Mouse (Mus musculus) CH12.LX (cell line): Measurements from ENCODE around the gene Tnfrsf12a. TPM values are rescaled to one million over a fixed set of nuclear protein-coding genes. Genes with fewer than 3 reads are reported as not detected.

Experiments
- DNase-seq: peaks from one replicate; pipeline ENCODE4 v3.0.0-alpha.2; 2013; ENCODE audit errors: extremely low read depth
- H3K27ac ChIP-seq: 2 replicates; pipeline ENCODE4 v1.5.1; 2012; ENCODE audit warnings: low read depth, mild to moderate bottlenecking, control low read depth, moderate library complexity; ENCODE audit not compliant: insufficient read depth
- H3K27me3 ChIP-seq: replicated peaks from 2 replicates; pipeline ENCODE3; 2012; ENCODE audit warnings: inconsistent platforms
- H3K36me3 ChIP-seq, 2 experiments: replicated peaks in 1 of 2; 2 replicates each; pipeline versions ENCODE3 to v1.6.1; 2012; ENCODE audit warnings: inconsistent platforms in 1 of 2, low read length in 1 of 2, mild to moderate bottlenecking in 1 of 2, mixed read lengths in 1 of 2, moderate library complexity in 1 of 2; ENCODE audit not compliant: control insufficient read depth in 1 of 2, insufficient read depth in 1 of 2
- H3K4me1 ChIP-seq, 2 experiments: 2 replicates each; pipeline ENCODE4 v1.6.1; 2012; ENCODE audit warnings: inconsistent platforms in 1 of 2, moderate library complexity in 1 of 2; ENCODE audit not compliant: insufficient read depth in 2 of 2, control insufficient read depth in 1 of 2
- H3K4me2 ChIP-seq: 2 replicates; pipeline ENCODE4 v1.6.1; 2012; ENCODE audit warnings: low read depth, mild to moderate bottlenecking, control low read depth; ENCODE audit not compliant: poor library complexity, insufficient read depth, severe bottlenecking
- H3K4me3 ChIP-seq, 3 experiments: fragments of 150-350 bp in 1 of 3; sonication (generic) in 1 of 3; replicated peaks in 1 of 3; 2 replicates each; pipeline versions ENCODE3 to v1.5.1; 2011 to 2012; ENCODE audit warnings: low read depth in 2 of 3, low read length in 2 of 3, mild to moderate bottlenecking in 2 of 3, moderate library complexity in 2 of 3, control low read depth in 1 of 3, improper control_type of control experiment in 1 of 3, inconsistent platforms in 1 of 3, mixed read lengths in 1 of 3; ENCODE audit not compliant: poor library complexity in 1 of 3
- H3K79me2 ChIP-seq: replicated peaks from 2 replicates; pipeline ENCODE4 v1.6.1; 2012; ENCODE audit warnings: mild to moderate bottlenecking, moderate library complexity; ENCODE audit not compliant: control insufficient read depth, poor library complexity, insufficient read depth, severe bottlenecking; ENCODE audit errors: extremely low read depth
- H3K9ac ChIP-seq: 2 replicates; pipeline ENCODE4 v1.6.1; 2012; ENCODE audit warnings: low read depth, mild to moderate bottlenecking, control low read depth, moderate library complexity; ENCODE audit not compliant: insufficient read depth
- H3K9me3 ChIP-seq: replicated peaks from 2 replicates; pipeline ENCODE3; 2012; ENCODE audit warnings: low read length, inconsistent platforms, mixed read lengths
- CTCF ChIP-seq, 2 experiments: IDR thresholded peaks in 1 of 2; conservative IDR thresholded peaks in 1 of 2; 2 replicates each; pipeline ENCODE4 v1.5.1; 2011 to 2012; ENCODE audit warnings: low read depth in 2 of 2, low read length in 2 of 2, improper control_type of control experiment in 1 of 2, inconsistent platforms in 1 of 2, mild to moderate bottlenecking in 1 of 2, moderate library complexity in 1 of 2
- HCFC1 ChIP-seq: IDR thresholded peaks from 2 replicates; pipeline ENCODE4 v1.6.1; 2012; ENCODE audit warnings: low read depth, mild to moderate bottlenecking, inconsistent platforms, low read length, improper control_type of control experiment
- IRF4 ChIP-seq: IDR thresholded peaks from 2 replicates; pipeline ENCODE4 v1.6.1; 2014; ENCODE audit warnings: low read depth, mild to moderate bottlenecking, inconsistent platforms, low read length, improper control_type of control experiment
- MAFK ChIP-seq: IDR thresholded peaks from 2 replicates; pipeline ENCODE4 v1.6.1; 2011; ENCODE audit warnings: low read length, improper control_type of control experiment; ENCODE audit not compliant: insufficient replicate concordance
- MAX ChIP-seq: IDR thresholded peaks from 2 replicates; pipeline ENCODE4 v1.6.1; 2011; ENCODE audit warnings: low read length, improper control_type of control experiment
- MAZ ChIP-seq: IDR thresholded peaks from 2 replicates; pipeline ENCODE4 v1.6.1; 2012; ENCODE audit warnings: low read depth, mild to moderate bottlenecking, inconsistent platforms, low read length, improper control_type of control experiment, moderate library complexity
- MEF2A ChIP-seq: IDR thresholded peaks from 2 replicates; pipeline ENCODE4 v1.6.1; 2014; ENCODE audit warnings: low read depth, mild to moderate bottlenecking, inconsistent platforms, low read length, improper control_type of control experiment, borderline replicate concordance
- MYC ChIP-seq: IDR thresholded peaks from 2 replicates; pipeline ENCODE4 v1.6.1; 2011; ENCODE audit warnings: low read depth, mild to moderate bottlenecking, improper control_type of control experiment, low read length
- PAX5 ChIP-seq: IDR thresholded peaks from 2 replicates; pipeline ENCODE4 v1.6.1; 2012; ENCODE audit warnings: low read length, inconsistent platforms, mixed read lengths
- POLR2A ChIP-seq: IDR thresholded peaks from 2 replicates; pipeline ENCODE4 v1.6.1; 2011; ENCODE audit warnings: low read depth, mild to moderate bottlenecking, improper control_type of control experiment, low read length
- POLR2AphosphoS2 ChIP-seq: IDR thresholded peaks from 2 replicates; pipeline ENCODE4 v1.6.1; 2011; ENCODE audit warnings: low read depth, low read length, improper control_type of control experiment
- RAD21 ChIP-seq: IDR thresholded peaks from 2 replicates; pipeline ENCODE4 v1.6.1; 2011; ENCODE audit warnings: low read depth, mild to moderate bottlenecking, low read length, improper control_type of control experiment, moderate library complexity
- RCOR1 ChIP-seq: conservative IDR thresholded peaks from 2 replicates; pipeline ENCODE4 v1.6.1; 2012; ENCODE audit warnings: low read depth, mild to moderate bottlenecking, inconsistent platforms, low read length, improper control_type of control experiment
- TBP ChIP-seq: conservative IDR thresholded peaks from 2 replicates; pipeline ENCODE4 v1.6.1; 2011; ENCODE audit warnings: low read depth, low read length, improper control_type of control experiment
- USF1 ChIP-seq: IDR thresholded peaks from 2 replicates; pipeline ENCODE4 v1.6.1; 2014; ENCODE audit warnings: low read depth, mild to moderate bottlenecking, inconsistent platforms, low read length, improper control_type of control experiment
- ZKSCAN1 ChIP-seq: IDR thresholded peaks from 2 replicates; pipeline ENCODE4 v1.6.1; 2012; ENCODE audit warnings: low read depth, inconsistent platforms, low read length, improper control_type of control experiment, borderline replicate concordance
- ZNF384 ChIP-seq: IDR thresholded peaks from 2 replicates; pipeline ENCODE4 v1.6.1; 2012; ENCODE audit warnings: low read depth, low read length, improper control_type of control experiment, inconsistent platforms
- dilution Hi-C: fragments of 300-500 bp; cut with MboI; formaldehyde crosslinking; loops from 2 replicates; pipeline ENCODE4 v1.14.3; 2020; ENCODE audit warnings: low sequenced_read_pairs; ENCODE audit not compliant: extremely low pct_unique_long_range_greater_than_20kb, extremely low pct_ligation_motif_present
- in situ Hi-C: fragments of 300-500 bp; cut with MboI; formaldehyde crosslinking; loops from 3 replicates; pipeline ENCODE4 v1.14.3; 2019; ENCODE audit warnings: low sequenced_read_pairs, low pct_ligation_motif_present, low pct_unique_long_range_greater_than_20kb, mixed read lengths
- polyA plus RNA-seq: library from polyadenylated mRNA; unstranded; fragments of >175 nt; gene quantifications from 2 replicates; pipeline ENCODE4 v1.2.1, GENCODE M21; 2012; ENCODE audit warnings: low read depth; ENCODE audit not compliant: insufficient read length
- total RNA-seq, 2 experiments: library from RNA; depleted of rRNA; stranded (reverse); fragments of 300-350 nt in 1 of 2; fragments of >200 nt in 1 of 2; gene quantifications; 2 replicates each; pipeline ENCODE4 v1.2.3; 2012 to 2014

The Tnfrsf12a gene
- total and polyA plus RNA-seq, 3 experiments = 1.2 to 5.1 (median 1.5) TPM

GRCm38 (mm10) chr17:23673424-23674073 lies 3.7 kb downstream of the Tnfrsf12a start, which contains the start of the genes Hcfc1r1 and Thoc6 (continued):
- TF ChIP-seq MAZ (peak; percentile 64; the same call in 1 of the 2 replicates), HCFC1 (peak; percentile 98), MYC (peak; percentile 96), ZKSCAN1 (no peak), RCOR1 (peak; percentile 69; the same call in 1 of the 2 replicates), IRF4 (peak; percentile 25; the same call in 1 of the 2 replicates), USF1 (peak; percentile 87), MAFK (no peak), ZNF384 (peak; percentile 24; the same call in 1 of the 2 replicates), POLR2AphosphoS2 (peak; percentile 67; the same call in 1 of the 2 replicates), RAD21 (no peak)

GRCm38 (mm10) chr17:23672761-23673160 lies 4.5 kb downstream of the Tnfrsf12a start:
- Histone ChIP-seq H3K27me3 (peaks cover 12% of the 10 kb centered on the region), H3K4me1 (peaks cover 13 to 51% of the 10 kb centered on the region in 2 experiments), H3K79me2 (no peaks in the 10 kb centered on the region), H3K4me2 (peak overlapping the region; percentile 64), H3K9ac (peak overlapping the region; percentile 67), H3K4me3 (peak overlapping the region; percentile 58 to 62 (median 59)), H3K36me3 (peaks cover 18 to 32% of the 10 kb centered on the region in 2 experiments), H3K9me3 (no peaks in the 10 kb centered on the region), H3K27ac (no peak overlapping the region)
- in situ Hi-C loops (loop anchor here (10.0 kb wide), 1 partner anchor 52 kb away; the partner anchor contains the start of genes 1520401A03Rik and Pkmyt1), dilution Hi-C loops (no loop called here)
- TF ChIP-seq MYC (no peak), TBP (no peak), MAZ (no peak), CTCF (conservative IDR thresholded peaks at IDR 0.05 in 1 of 2, IDR thresholded peaks at IDR 0.05 in 1 of 2; ENCODE audit: low read depth in 2 of 2, low read length in 2 of 2) (no peak), PAX5 (no peak), USF1 (no peak)
- DNase-seq = no peak

- in situ Hi-C loops (loop anchor here (10.0 kb wide), 1 partner anchor 53 kb away; the partner anchor contains the start of genes 1520401A03Rik and Pkmyt1), dilution Hi-C loops (no loop called here)
- DNase-seq = no peak
- peaks cover 12 to 42% of the 10 kb centered on the region in 2 experiments for H3K4me1 ChIP-seq
- H3K9ac ChIP-seq = no peak overlapping the region
- H3K9me3 ChIP-seq = no peaks in the 10 kb centered on the region
- H3K27ac ChIP-seq = no peak overlapping the region
- H3K4me3 ChIP-seq = no peak overlapping the region
- no peaks in the 10 kb centered on the region for H3K79me2 ChIP-seq
- peaks cover 2% of the 10 kb centered on the region for H3K27me3 ChIP-seq
- peaks cover 18 to 44% of the 10 kb centered on the region in 2 experiments for H3K36me3 ChIP-seq
- TF ChIP-seq ZKSCAN1 (no peak), MEF2A (no peak), POLR2A (no peak), MAX (no peak)
- no peak overlapping the region for H3K4me2 ChIP-seq
Observed at GRCm38 (mm10) chr17:23671519-23671918, 5.7 kb downstream of the Tnfrsf12a start.
